In the genomic region with DNA sequence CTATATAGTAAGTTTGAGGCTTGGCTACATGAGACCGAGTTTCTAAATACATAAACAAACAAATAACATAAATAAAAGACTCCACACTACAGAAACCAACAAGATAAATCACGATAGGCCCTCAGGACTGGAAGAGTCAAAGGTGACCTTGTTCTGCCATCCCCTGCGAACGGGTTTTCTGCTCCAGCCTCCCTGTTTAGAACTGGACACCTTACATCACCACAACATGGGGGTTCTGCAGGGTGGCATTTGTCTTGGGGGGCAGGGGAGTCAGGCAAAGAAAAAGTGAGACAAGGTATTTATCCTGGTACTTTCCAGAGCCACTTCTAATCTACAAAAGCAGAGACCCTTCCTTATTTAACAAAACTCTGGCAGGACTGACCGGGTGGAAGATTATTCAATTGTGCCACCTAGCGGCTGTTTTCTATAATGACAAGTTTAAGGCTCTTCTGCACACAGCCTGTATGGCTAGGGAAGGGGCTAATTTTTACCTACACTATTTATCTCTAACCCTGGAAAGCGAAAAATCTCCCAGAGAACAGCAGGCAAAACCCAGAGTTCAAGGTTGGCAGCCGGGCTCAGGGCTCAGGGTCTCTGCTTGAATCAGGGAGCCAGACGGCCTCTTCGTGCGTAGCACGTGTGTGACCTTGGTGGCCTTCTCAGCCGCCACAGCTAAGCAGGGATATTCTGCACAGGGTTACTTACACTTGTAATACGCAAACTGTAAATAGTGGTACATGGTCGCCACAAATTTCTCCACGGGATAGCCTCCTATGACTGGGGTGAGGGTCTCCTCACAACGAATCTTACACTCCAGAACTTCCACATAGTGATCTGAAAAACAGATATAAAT, we compare ENCODE assay signal across 8 mouse cellular contexts. TPM values are rescaled to one million over a fixed set of nuclear protein-coding genes. Genes with fewer than 3 reads are reported as not detected.
DNase-seq lines count a peak whose midpoint lies in the region; ATAC-seq and TF ChIP-seq lines count a peak whose summit lies in the region.

No protein-coding gene starts in this region.

- no peaks in the 10 kb centered on the region for H3K79me2 ChIP-seq in heart, adult 2 months (replicated peaks; ENCODE audit: control insufficient read depth, insufficient read depth, low read length)

- H3K9me3 ChIP-seq in heart, embryonic 11.5 days (replicated peaks; ENCODE audit: control insufficient read depth, low read length): no peaks in the 10 kb centered on the region
- H3K9me3 ChIP-seq in ES-Bruce4 (replicated peaks; ENCODE audit: control insufficient read depth, insufficient read depth, low read length, poor library complexity, severe bottlenecking): no peaks in the 10 kb centered on the region
- no peaks in the 10 kb centered on the region for H3K9me3 ChIP-seq in hindbrain, embryonic 11.5 days (ENCODE audit: control insufficient read depth, low read length)
- no peaks in the 10 kb centered on the region for H3K9me3 ChIP-seq in lung, embryonic 14.5 days (ENCODE audit: low read depth, low read length)

- no peak for TF ChIP-seq EP300 in heart, adult 2 months (IDR thresholded peaks at IDR 0.05; ENCODE audit: insufficient read depth, low read depth, low read length)
- TF ChIP-seq EP300 in ES-Bruce4 (IDR thresholded peaks at IDR 0.05; ENCODE audit: insufficient read depth, low read depth, low read length): no peak

- H3K36me3 ChIP-seq in heart, adult 2 months (ENCODE audit: control insufficient read depth, insufficient read depth, low read length): no peaks in the 10 kb centered on the region
- peaks cover 10% of the 10 kb centered on the region; the same call in 1 of the 2 replicates for H3K36me3 ChIP-seq in heart, embryonic 11.5 days (ENCODE audit: control insufficient read depth, insufficient read depth, low read length)
- peaks cover 11% of the 10 kb centered on the region for H3K36me3 ChIP-seq in ES-Bruce4 (ENCODE audit: control insufficient read depth, insufficient read depth, low read length, poor library complexity, severe bottlenecking)
- no peaks in the 10 kb centered on the region for H3K36me3 ChIP-seq in hindbrain, embryonic 11.5 days (ENCODE audit: control insufficient read depth, insufficient read depth, low read length)
- H3K36me3 ChIP-seq in lung, embryonic 14.5 days (ENCODE audit: insufficient read depth): peaks cover 90% of the 10 kb centered on the region

- H3K27me3 ChIP-seq in heart, adult 2 months (ENCODE audit: control insufficient read depth, insufficient read depth, low read length): no peaks in the 10 kb centered on the region
- no peaks in the 10 kb centered on the region for H3K27me3 ChIP-seq in heart, embryonic 11.5 days (ENCODE audit: control insufficient read depth, insufficient read depth, low read length)
- H3K27me3 ChIP-seq in ES-Bruce4 (ENCODE audit: control insufficient read depth, insufficient read depth, low read length, poor library complexity, severe bottlenecking): no peaks in the 10 kb centered on the region
- no peaks in the 10 kb centered on the region for H3K27me3 ChIP-seq in hindbrain, embryonic 11.5 days (ENCODE audit: control insufficient read depth, insufficient read depth, low read length)
- no peaks in the 10 kb centered on the region for H3K27me3 ChIP-seq in lung, embryonic 14.5 days (ENCODE audit: insufficient read depth, low read length)

- peak; percentile 91 for TF ChIP-seq CTCF in heart, adult 2 months (IDR thresholded peaks at IDR 0.05)
- TF ChIP-seq CTCF in ES-Bruce4 (IDR thresholded peaks at IDR 0.05; ENCODE audit: low read depth, low read length): peak; percentile 6
- peak; percentile 47; the same call in 1 of the 2 replicates for TF ChIP-seq CTCF in cortical plate, adult 2 months (IDR thresholded peaks at IDR 0.05; ENCODE audit: extremely low read depth, insufficient read depth, low read length)
- peak; percentile 64 for TF ChIP-seq CTCF in lung, embryonic 14.5 days (IDR thresholded peaks at IDR 0.05; ENCODE audit: low read depth)

- ATAC-seq in heart, embryonic 11.5 days (replicated peaks; ENCODE audit: insufficient number of reproducible peaks, low FRiP score, low TSS enrichment): no peak
- peak; percentile 78 for ATAC-seq in hindbrain, embryonic 11.5 days (ENCODE audit: low FRiP score)
- ATAC-seq in lung, embryonic 14.5 days (ENCODE audit: insufficient read depth): peak; percentile 72

- H3K4me1 ChIP-seq in heart, adult 2 months (ENCODE audit: control insufficient read depth, insufficient read depth, low read length): no peaks in the 10 kb centered on the region
- H3K4me1 ChIP-seq in heart, embryonic 11.5 days (ENCODE audit: control insufficient read depth, insufficient read depth, low read length): no peaks in the 10 kb centered on the region; the same call in 1 of the 2 replicates
- H3K4me1 ChIP-seq in ES-Bruce4 (ENCODE audit: control insufficient read depth, insufficient read depth, low read length): no peaks in the 10 kb centered on the region
- H3K4me1 ChIP-seq in cortical plate, adult 2 months (ENCODE audit: control insufficient read depth, insufficient read depth, low read length): no peaks in the 10 kb centered on the region
- H3K4me1 ChIP-seq in hindbrain, embryonic 11.5 days (replicated peaks; ENCODE audit: control insufficient read depth, insufficient read depth, low read length): no peaks in the 10 kb centered on the region
- no peaks in the 10 kb centered on the region for H3K4me1 ChIP-seq in lung, embryonic 14.5 days (ENCODE audit: insufficient read depth)

- H3K4me3 ChIP-seq in heart, adult 2 months: no peak overlapping the region
- no peak overlapping the region for H3K4me3 ChIP-seq in heart, embryonic 11.5 days (ENCODE audit: low read depth, low read length)
- no peak overlapping the region for H3K4me3 ChIP-seq in ES-Bruce4 (ENCODE audit: low read depth, low read length)
- H3K4me3 ChIP-seq in cortical plate, adult 2 months (ENCODE audit: insufficient read depth, low read length): no peak overlapping the region
- H3K4me3 ChIP-seq in hindbrain, embryonic 11.5 days (ENCODE audit: low read depth, low read length): no peak overlapping the region
- H3K4me3 ChIP-seq in lung, embryonic 14.5 days (ENCODE audit: low read depth, low read length): no peak overlapping the region

- H3K27ac ChIP-seq in heart, adult 2 months: no peak overlapping the region
- H3K27ac ChIP-seq in heart, embryonic 11.5 days (ENCODE audit: low read depth, low read length): no peak overlapping the region
- no peak overlapping the region for H3K27ac ChIP-seq in ES-Bruce4 (ENCODE audit: insufficient read depth, low read length)
- no peak overlapping the region for H3K27ac ChIP-seq in cortical plate, adult 2 months (ENCODE audit: insufficient read depth, low read length)
- no peak overlapping the region for H3K27ac ChIP-seq in hindbrain, embryonic 11.5 days (ENCODE audit: low read depth, low read length)
- H3K27ac ChIP-seq in lung, embryonic 14.5 days (ENCODE audit: low read depth): no peak overlapping the region

- intact Hi-C loops in heart, adult 2 months (cut with DNase I): loop anchor here (2.0 to 10.0 kb wide), 2 partner anchors 62 to 396 kb away; no protein-coding TSS in a partner anchor

- H3K4me2 ChIP-seq in heart, embryonic 11.5 days: no peak overlapping the region
- H3K4me2 ChIP-seq in hindbrain, embryonic 11.5 days (replicated peaks; ENCODE audit: low read depth, low read length): no peak overlapping the region
- H3K4me2 ChIP-seq in lung, embryonic 14.5 days: no peak overlapping the region

- TF ChIP-seq POLR2A in heart, adult 2 months (IDR thresholded peaks at IDR 0.05; ENCODE audit: insufficient read depth, low read depth, low read length): no peak
- no peak for TF ChIP-seq POLR2A in ES-Bruce4 (IDR thresholded peaks at IDR 0.05; ENCODE audit: insufficient read depth, low read length)
- no peak for TF ChIP-seq POLR2A in cortical plate, adult 2 months (IDR thresholded peaks at IDR 0.05; ENCODE audit: extremely low read depth, insufficient read depth, low read length)

- no peak for DNase-seq in heart, adult 2 months
- DNase-seq in hindbrain, embryonic 11.5 days (ENCODE audit: low spot score): peak; percentile 72
- DNase-seq in lung, embryonic 14.5 days: peak; percentile 83
- peak; percentile 90 for DNase-seq in retina, embryonic 14.5 days (ENCODE audit: low spot score)
- no peak for DNase-seq in urinary bladder, adult 18-20 months (ENCODE audit: low spot score in 2 of 2)

- WGBS in heart, adult 2 months: 62% methylated on average over 17 of the region's 17 CpGs
- 67% methylated on average over 17 of the region's 17 CpGs for WGBS in heart, embryonic 11.5 days (ENCODE audit: insufficient replicate concordance)
- WGBS in hindbrain, embryonic 11.5 days: 69% methylated on average over 17 of the region's 17 CpGs
- WGBS in lung, embryonic 14.5 days: 66% methylated on average over 17 of the region's 17 CpGs

- no peak overlapping the region for H3K9ac ChIP-seq in heart, adult 2 months (ENCODE audit: low read depth, low read length)
- H3K9ac ChIP-seq in heart, embryonic 11.5 days (ENCODE audit: low read depth, low read length): no peak overlapping the region
- no peak overlapping the region for H3K9ac ChIP-seq in ES-Bruce4 (ENCODE audit: low read depth, poor library complexity, severe bottlenecking)
- H3K9ac ChIP-seq in hindbrain, embryonic 11.5 days (ENCODE audit: low read depth, low read length): no peak overlapping the region
- no peak overlapping the region for H3K9ac ChIP-seq in lung, embryonic 14.5 days

RNA-seq across cellular contexts. Expression of gene Crtap, which starts 9.4 kb away (rescaled TPM):
- 10 to 100 TPM; 28.5 to 31.2 TPM for total RNA-seq in heart, adult 2 months (2021)
- 67.7 and 97.4 TPM in 2 replicates for polyA plus RNA-seq in heart, adult 2 months (2012; rRNA removed)
- polyA plus RNA-seq in heart, embryonic 11.5 days (2014; fragmentation: Nextera tagmentation; extraction: Ambion mirVana): 129 and 138 TPM in 2 replicates
- 45.7 and 53.3 TPM in 2 replicates for polyA plus RNA-seq in ES-Bruce4 (2011; ENCODE audit: insufficient read depth, insufficient read length, low read depth, missing spikeins)
- polyA plus RNA-seq in cortical plate, adult 2 months (2012; rRNA removed): 12.9 and 14.9 TPM in 2 replicates
- 56.5 and 57.8 TPM in 2 replicates for polyA plus RNA-seq in hindbrain, embryonic 11.5 days (2014; fragmentation: Nextera tagmentation; extraction: Ambion mirVana)
- polyA plus RNA-seq in lung, embryonic 14.5 days (2014; fragmentation: Nextera tagmentation; extraction: Ambion mirVana): 156 and 163 TPM in 2 replicates

RNA-seq across cellular contexts. Expression of gene Glb1, which starts 19.8 kb away (rescaled TPM):
- 10 to 100 TPM; 12.2 to 14.8 TPM for total RNA-seq in heart, adult 2 months (2021)
- 20.8 and 27.1 TPM in 2 replicates for polyA plus RNA-seq in heart, adult 2 months (2012; rRNA removed)
- 39.6 and 46.2 TPM in 2 replicates for polyA plus RNA-seq in heart, embryonic 11.5 days (2014; fragmentation: Nextera tagmentation; extraction: Ambion mirVana)
- 41.1 TPM in 2 replicates for polyA plus RNA-seq in ES-Bruce4 (2011; ENCODE audit: insufficient read depth, insufficient read length, low read depth, missing spikeins)
- polyA plus RNA-seq in cortical plate, adult 2 months (2012; rRNA removed): 26.0 and 27.0 TPM in 2 replicates
- polyA plus RNA-seq in hindbrain, embryonic 11.5 days (2014; fragmentation: Nextera tagmentation; extraction: Ambion mirVana): 21.9 and 26.6 TPM in 2 replicates
- 41.9 and 43.5 TPM in 2 replicates for polyA plus RNA-seq in lung, embryonic 14.5 days (2014; fragmentation: Nextera tagmentation; extraction: Ambion mirVana)

RNA-seq across cellular contexts. Expression of gene Tmppe, which starts 19.8 kb away (rescaled TPM):
- total RNA-seq in heart, adult 2 months (2021): 1 to 10 TPM; 3.7 to 3.9 TPM
- 2.7 and 4.9 TPM in 2 replicates for polyA plus RNA-seq in heart, adult 2 months (2012; rRNA removed)
- 4.3 and 6.3 TPM in 2 replicates for polyA plus RNA-seq in heart, embryonic 11.5 days (2014; fragmentation: Nextera tagmentation; extraction: Ambion mirVana)
- polyA plus RNA-seq in ES-Bruce4 (2011; ENCODE audit: insufficient read depth, insufficient read length, low read depth, missing spikeins): 6.5 and 7.3 TPM in 2 replicates
- polyA plus RNA-seq in cortical plate, adult 2 months (2012; rRNA removed): 4.3 and 5.1 TPM in 2 replicates
- polyA plus RNA-seq in hindbrain, embryonic 11.5 days (2014; fragmentation: Nextera tagmentation; extraction: Ambion mirVana): 2.4 and 3.1 TPM in 2 replicates
- 4.0 and 4.1 TPM in 2 replicates for polyA plus RNA-seq in lung, embryonic 14.5 days (2014; fragmentation: Nextera tagmentation; extraction: Ambion mirVana)

RNA-seq across cellular contexts. Expression of gene Bcl2a1c, which starts 51.2 kb away (rescaled TPM):
- total RNA-seq in heart, adult 2 months (2021): not detected
- polyA plus RNA-seq in heart, adult 2 months (2012; rRNA removed): not detected in 2 replicates
- polyA plus RNA-seq in heart, embryonic 11.5 days (2014; fragmentation: Nextera tagmentation; extraction: Ambion mirVana): not detected in 2 replicates
- not detected in 2 replicates for polyA plus RNA-seq in ES-Bruce4 (2011; ENCODE audit: insufficient read depth, insufficient read length, low read depth, missing spikeins)
- polyA plus RNA-seq in cortical plate, adult 2 months (2012; rRNA removed): not detected in 2 replicates
- not detected in 2 replicates for polyA plus RNA-seq in hindbrain, embryonic 11.5 days (2014; fragmentation: Nextera tagmentation; extraction: Ambion mirVana)
- not detected in 2 replicates for polyA plus RNA-seq in lung, embryonic 14.5 days (2014; fragmentation: Nextera tagmentation; extraction: Ambion mirVana)

Comparison
In these comparisons a context has a peak if more than half of its experiments do, and no peak if none do; other contexts are left out.
1. DNase-seq: peak in hindbrain, embryonic 11.5 days (single experiment), lung, embryonic 14.5 days (single experiment) and retina, embryonic 14.5 days (single experiment); none in heart, adult 2 months (0 of 2) and urinary bladder, adult 18-20 months (0 of 2).
2. CTCF ChIP-seq: peak in every context shown above with its lines; median percentile 91 in heart, adult 2 months; 64 in lung, embryonic 14.5 days; 47 in cortical plate, adult 2 months; 6 in ES-Bruce4.